Mouse (Mus musculus) spleen, adult 2 months (tissue): ENCODE results near the gene Mettl6.
A peak's percentile ranks its signal among the peaks of the same experiment; 100 is the strongest.

Source experiments
- CTCF ChIP-seq: fragments of 200-500 bp; IDR thresholded peaks from 2 replicates; pipeline ENCODE4 v1.5.1; 2011; ENCODE audit warnings: mild to moderate bottlenecking, inconsistent platforms; ENCODE audit not compliant: insufficient read depth, insufficient read length, insufficient replicate concordance; ENCODE audit errors: extremely low read depth
- POLR2A ChIP-seq: fragments of 200-500 bp; IDR thresholded peaks from 2 replicates; pipeline ENCODE4 v1.6.1; 2011; ENCODE audit warnings: low read depth, low read length, inconsistent platforms

DNA sequence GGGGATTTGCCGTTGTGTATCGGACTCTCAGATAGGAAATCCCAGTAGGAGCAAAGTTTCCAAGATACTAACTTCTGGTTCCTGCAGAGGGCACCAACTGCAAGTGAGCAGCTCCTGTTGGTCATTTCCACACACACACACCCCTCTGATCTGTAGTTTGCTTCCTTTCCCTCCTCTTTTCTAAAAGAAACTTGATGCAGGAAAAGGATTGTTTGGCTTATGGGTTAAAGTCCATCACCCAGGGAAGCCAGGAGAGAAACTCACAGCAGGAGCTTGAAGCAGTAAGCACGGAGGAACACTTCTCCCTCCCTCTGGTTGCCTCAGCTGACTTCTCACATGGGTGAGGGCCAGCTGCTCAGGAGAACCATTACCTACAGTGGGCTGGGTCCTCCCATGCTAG, 24.3 kb upstream of the Mettl6 start:
- TF ChIP-seq CTCF (peak; percentile 9; the same call in 1 of the 2 replicates), POLR2A (no peak)
